Mouse (Mus musculus) ES-E14 (cell line): ENCODE measurements around the gene Actl7b. TPM values are rescaled to one million over a fixed set of nuclear protein-coding genes. Genes with fewer than 3 reads are reported as not detected.

Experiments
- DNase-seq: peaks from one replicate; pipeline ENCODE4 v3.0.0-alpha.2; 2013; ENCODE audit warnings: low read depth, low spot score
- H3K27ac ChIP-seq: 2 replicates; pipeline ENCODE4 v1.5.1; 2012; ENCODE audit warnings: low read depth, mild to moderate bottlenecking, low read length, moderate library complexity, mixed read lengths; ENCODE audit not compliant: poor library complexity, insufficient read depth, severe bottlenecking
- H3K36me3 ChIP-seq: 2 replicates; pipeline ENCODE4 v1.6.1; 2012; ENCODE audit warnings: mild to moderate bottlenecking, low read length, moderate library complexity, mixed read lengths; ENCODE audit not compliant: control insufficient read depth, poor library complexity, insufficient read depth, severe bottlenecking
- H3K4me1 ChIP-seq, 2 experiments: fragments of 150-350 bp in 1 of 2; sonication (generic) in 1 of 2; 2 replicates each; pipeline ENCODE4 v1.6.1; 2012; ENCODE audit warnings: low read length in 2 of 2, mild to moderate bottlenecking in 1 of 2, mixed read lengths in 1 of 2; ENCODE audit not compliant: control insufficient read depth in 2 of 2, insufficient read depth in 2 of 2, poor library complexity in 1 of 2
- H3K4me3 ChIP-seq, 2 experiments: fragments of 150-350 bp in 1 of 2; sonication (generic) in 1 of 2; 2 replicates each; pipeline ENCODE4 v1.5.1; 2012; ENCODE audit warnings: low read length in 2 of 2, low read depth in 1 of 2, mild to moderate bottlenecking in 1 of 2, mixed read lengths in 1 of 2; ENCODE audit not compliant: insufficient read depth in 1 of 2, poor library complexity in 1 of 2, severe bottlenecking in 1 of 2
- H3K9ac ChIP-seq: 2 replicates; pipeline ENCODE4 v1.6.1; 2012; ENCODE audit warnings: low read depth, mild to moderate bottlenecking, low read length, mixed read lengths; ENCODE audit not compliant: poor library complexity, insufficient read depth, severe bottlenecking
- H3K9me3 ChIP-seq: fragments of 150-350 bp; sonication (generic); 2 replicates; pipeline ENCODE4 v1.6.1; 2012; ENCODE audit warnings: low read depth, mild to moderate bottlenecking, low read length; ENCODE audit not compliant: control insufficient read depth, insufficient read depth
- CHD2 ChIP-seq: IDR thresholded peaks from 2 replicates; pipeline ENCODE4 v1.6.1; 2014; ENCODE audit warnings: mild to moderate bottlenecking, low read depth, low read length, inconsistent platforms
- HCFC1 ChIP-seq: IDR thresholded peaks from 2 replicates; pipeline ENCODE4 v1.6.1; 2012; ENCODE audit warnings: low read length, inconsistent platforms, borderline replicate concordance; ENCODE audit not compliant: insufficient read depth
- MAFK ChIP-seq: IDR thresholded peaks from 2 replicates; pipeline ENCODE4 v1.6.1; 2014; ENCODE audit warnings: mild to moderate bottlenecking, low read depth, low read length, inconsistent platforms; ENCODE audit not compliant: insufficient read depth
- ZC3H11A ChIP-seq: IDR thresholded peaks from 2 replicates; pipeline ENCODE4 v1.6.1; 2012; ENCODE audit warnings: low read depth, mild to moderate bottlenecking, inconsistent platforms, low read length, borderline replicate concordance
- ZNF384 ChIP-seq: IDR thresholded peaks from 2 replicates; pipeline ENCODE4 v1.6.1; 2012; ENCODE audit warnings: low read depth, low read length, inconsistent platforms
- in situ Hi-C, 2 experiments: fragments of 600-800 bp; cut with MboI; formaldehyde crosslinking; loops; one replicate each; pipeline ENCODE4 v1.15.1; 2025; ENCODE audit warnings: low sequenced_read_pairs in 2 of 2, inconsistent platforms in 1 of 2; ENCODE audit not compliant: unreplicated experiment in 2 of 2
- total RNA-seq: library from RNA; depleted of rRNA; stranded (reverse); fragments of 300-350 nt; gene quantifications from 2 replicates; pipeline ENCODE4 v1.2.3, GENCODE M21; 2012

Gene Actl7b
- total RNA-seq, 1 experiment = 1.1 TPM

DNA sequence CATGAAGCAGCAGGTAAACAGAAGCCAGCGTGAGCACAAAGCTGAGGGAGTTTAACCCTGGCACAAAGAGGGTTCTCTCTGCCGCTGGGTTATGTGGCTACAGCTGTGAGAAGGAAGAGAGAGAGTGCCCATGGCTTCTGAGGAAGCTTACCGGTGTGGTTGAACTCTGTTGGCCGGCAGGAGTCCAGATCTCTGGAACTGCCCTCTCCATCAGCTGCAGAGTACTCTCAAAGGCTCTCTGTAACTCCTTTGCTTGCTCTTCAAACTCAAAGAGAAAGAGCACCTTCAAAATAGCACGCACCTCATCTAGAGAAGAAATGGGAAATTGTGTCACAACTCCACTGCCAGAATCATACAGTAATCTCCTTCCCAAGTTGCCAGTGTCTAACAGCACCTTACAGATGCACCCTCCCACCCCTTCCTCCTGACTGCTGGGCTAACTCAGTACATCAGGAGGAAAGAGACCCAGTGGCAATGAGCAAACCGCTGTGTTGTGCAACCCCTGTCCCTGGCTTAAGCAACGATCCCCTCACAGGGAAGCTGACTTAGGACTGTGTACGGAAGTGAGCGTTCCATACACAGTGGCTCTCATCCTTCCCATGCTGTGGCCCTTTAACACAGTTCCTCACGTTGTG is 15.8 kb upstream of the Actl7b start:
- H3K36me3 ChIP-seq = peaks cover 48% of the 10 kb centered on the region
- in situ Hi-C loops = no loop called here
- no peak overlapping the region for H3K27ac ChIP-seq

GRCm38 (mm10) chr4:56756021-56756420 is 14.8 kb upstream of the Actl7b start:
- in situ Hi-C loops = no loop called here

More for the DNA sequence above, 15.8 kb upstream of the Actl7b start:
- Histone ChIP-seq H3K4me3 (no peak overlapping the region), H3K9me3 (no peaks in the 10 kb centered on the region), H3K4me1 (no peaks in the 10 kb centered on the region), H3K9ac (no peak overlapping the region)
- DNase-seq = no peak
- no peak for TF ChIP-seq ZNF384

DNA sequence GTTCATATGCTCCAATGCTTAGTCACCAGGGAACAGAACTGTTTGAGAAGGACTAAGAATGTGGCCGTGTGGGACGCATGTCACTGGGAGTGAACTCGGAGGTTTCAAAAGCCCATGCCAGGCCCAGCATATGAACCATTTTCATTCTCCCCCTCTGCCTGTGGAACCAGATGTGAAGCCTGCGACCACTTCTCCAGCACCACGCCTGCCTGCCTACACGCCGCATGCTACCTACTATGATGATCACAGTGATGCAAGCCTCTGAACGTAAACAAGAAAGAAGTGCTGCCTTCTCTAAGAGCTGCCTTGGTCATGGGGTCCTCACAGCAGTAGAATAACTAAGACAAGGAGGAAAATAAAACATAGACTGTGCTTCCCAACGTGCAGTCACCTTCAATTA is 6.2 kb upstream of the Actl7b start:
- Histone ChIP-seq H3K9me3 (no peaks in the 10 kb centered on the region), H3K27ac (no peak overlapping the region), H3K4me1 (no peaks in the 10 kb centered on the region), H3K36me3 (peaks cover 29% of the 10 kb centered on the region), H3K4me3 (no peak overlapping the region), H3K9ac (no peak overlapping the region)
- in situ Hi-C loops = no loop called here
- DNase-seq = no peak
- TF ChIP-seq ZC3H11A (no peak), MAFK (no peak), CHD2 (no peak), HCFC1 (no peak), ZNF384 (no peak)

More at GRCm38 (mm10) chr4:56756021-56756420, 14.8 kb upstream of the Actl7b start:
- no peaks in the 10 kb centered on the region for H3K9me3 ChIP-seq
- H3K9ac ChIP-seq = no peak overlapping the region
- H3K27ac ChIP-seq = no peak overlapping the region
- H3K4me3 ChIP-seq = no peak overlapping the region
- no peak for TF ChIP-seq ZC3H11A
- no peak for TF ChIP-seq HCFC1
- TF ChIP-seq MAFK = no peak
- no peak for TF ChIP-seq CHD2
- TF ChIP-seq ZNF384 = no peak
- H3K4me1 ChIP-seq = no peaks in the 10 kb centered on the region
- no peak for DNase-seq
- peaks cover 52% of the 10 kb centered on the region for H3K36me3 ChIP-seq

DNA sequence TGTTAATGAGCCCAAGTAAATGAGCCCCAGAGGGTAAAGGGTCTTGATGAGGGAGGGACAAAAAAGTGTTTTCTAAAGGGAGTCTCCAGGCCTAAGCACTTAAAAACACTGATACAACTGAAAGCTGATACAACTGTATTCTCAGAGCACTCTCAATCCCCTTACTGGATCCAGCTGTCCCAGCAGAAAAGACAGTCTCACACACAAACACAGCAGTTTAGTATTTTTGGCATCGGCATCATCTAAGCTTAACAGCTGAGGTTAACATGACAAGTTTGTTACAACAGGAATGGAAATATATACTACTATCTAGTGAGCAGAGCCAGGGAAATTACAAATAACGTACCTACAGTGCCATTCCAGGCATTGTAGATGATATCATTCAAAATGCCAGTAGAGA is 5.1 kb upstream of the Actl7b start:
- peaks cover 26% of the 10 kb centered on the region for H3K36me3 ChIP-seq
- in situ Hi-C loops = no loop called here
- H3K4me1 ChIP-seq = no peaks in the 10 kb centered on the region
- no peak overlapping the region for H3K4me3 ChIP-seq
- no peak overlapping the region for H3K9ac ChIP-seq
- no peak for DNase-seq
- no peaks in the 10 kb centered on the region for H3K9me3 ChIP-seq
- TF ChIP-seq CHD2 (no peak), ZNF384 (no peak), MAFK (no peak), HCFC1 (no peak), ZC3H11A (no peak)
- H3K27ac ChIP-seq = no peak overlapping the region
